Mouse (Mus musculus): ENCODE results near the gene Olfr675. TPM values are rescaled to one million over a fixed set of nuclear protein-coding genes. Genes with fewer than 3 reads are reported as not detected.

The Olfr675 gene
- polyA plus RNA-seq (2015; fragmentation: Nextera tagmentation; extraction: Ambion mirVana) = not detected in 2 replicates

DNA sequence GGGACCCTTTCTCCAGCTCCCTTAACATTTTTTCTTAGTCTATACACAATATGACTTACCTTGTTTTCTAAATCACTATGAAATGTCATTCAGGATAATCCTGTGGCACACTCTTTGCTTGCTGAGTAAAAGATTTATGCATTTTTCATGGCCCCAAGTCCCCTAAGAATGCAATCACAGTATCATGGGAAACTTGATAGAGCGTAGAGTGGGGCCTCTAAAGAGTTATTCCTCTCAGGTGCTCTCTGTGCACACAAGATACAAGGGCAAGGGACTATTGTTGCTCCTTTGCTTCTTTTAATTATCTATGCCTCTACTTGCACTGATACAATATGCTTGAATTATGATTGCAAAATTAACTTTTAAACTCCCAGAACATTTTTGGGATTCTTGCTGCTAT, at the start of gene Olfr675:
Gene Olfr675, minus strand, starts transcription at position 101 of the 400 bp plus-strand sequence.

DNA sequence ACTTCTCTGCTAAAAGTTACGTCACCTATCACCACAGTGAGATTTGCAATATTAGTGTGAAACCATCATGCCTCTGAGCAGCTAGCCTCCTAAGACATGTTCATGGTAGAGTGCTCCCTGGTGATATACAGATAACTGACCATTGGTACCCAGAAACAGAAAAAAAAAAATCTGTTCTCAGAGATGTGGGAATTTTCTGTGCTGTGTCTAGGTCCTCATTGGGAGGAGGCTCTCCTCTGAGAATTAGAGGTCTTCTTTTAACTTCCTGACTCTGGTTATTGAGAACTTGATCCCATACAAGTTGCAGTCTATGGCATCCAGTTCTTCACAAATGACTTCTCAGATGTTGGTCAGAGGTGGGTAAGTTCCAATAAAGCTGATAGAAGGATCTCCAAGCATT, 35.9 kb upstream of the Olfr675 start, which contains the start of gene Olfr678:
Gene Olfr678, plus strand, starts transcription at position 301 of the 400 bp plus-strand sequence.

DNA sequence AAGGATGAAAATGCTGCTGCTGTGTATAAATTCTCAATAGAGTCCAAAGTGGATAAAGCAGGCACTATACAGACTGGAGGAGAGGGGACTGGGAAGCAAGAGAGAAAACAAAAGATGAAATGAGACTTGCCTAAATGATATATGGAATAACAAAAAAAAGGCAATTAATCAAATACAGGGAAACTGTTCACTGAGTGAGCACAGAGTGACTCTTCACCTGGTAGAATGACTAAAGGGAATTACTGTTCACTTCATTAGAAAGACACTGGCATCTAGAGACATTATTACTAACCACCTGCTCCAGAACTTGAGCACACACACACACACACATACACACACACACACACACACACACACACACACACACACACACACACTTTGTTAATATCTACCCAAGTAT, 4.1 kb upstream of the Olfr675 start, which contains the start of gene Olfr676:
Gene Olfr676, plus strand, starts transcription at position 301 of the 400 bp plus-strand sequence.

DNA sequence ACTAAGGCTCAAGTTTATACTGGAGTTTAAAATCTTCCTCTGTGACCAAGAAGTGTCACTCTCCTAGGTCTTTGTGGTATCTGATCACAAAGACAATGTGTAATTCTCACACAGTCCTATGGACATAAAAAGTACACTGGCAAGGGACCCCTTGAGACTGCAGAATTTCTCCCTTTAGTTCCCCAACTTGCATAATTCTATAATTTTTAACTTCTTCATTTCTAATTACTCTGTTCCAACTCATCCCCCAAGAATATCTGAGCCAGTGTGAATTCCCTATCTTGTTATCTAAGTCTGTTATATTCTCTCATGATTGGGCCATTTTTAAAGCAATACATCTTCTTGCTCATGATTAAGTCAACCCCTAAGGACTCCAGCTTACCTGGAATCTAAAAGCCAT, 26.3 kb downstream of the Olfr675 start, which contains the start of gene Olfr672:
Gene Olfr672, minus strand, starts transcription at position 101 of the 400 bp plus-strand sequence.

DNA sequence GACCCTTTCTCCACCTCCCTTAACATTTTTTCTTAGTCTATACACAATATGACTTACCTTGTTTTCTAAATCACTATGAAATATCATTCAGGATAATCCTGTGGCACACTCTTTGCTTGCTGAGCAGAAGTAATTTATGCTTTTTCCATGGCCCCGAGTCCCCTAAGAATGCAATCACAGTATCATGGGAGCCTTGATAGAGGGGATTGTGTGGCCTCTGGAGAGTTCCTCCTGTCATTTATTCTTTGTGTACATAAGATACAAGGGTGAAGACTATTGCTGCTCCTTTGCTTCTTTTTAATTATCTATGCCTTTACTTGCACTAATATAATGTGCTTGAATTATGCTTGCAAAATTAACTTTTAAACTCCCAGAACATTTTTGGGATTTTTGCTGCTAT, 49.2 kb downstream of the Olfr675 start, which contains the start of gene Olfr671:
Gene Olfr671, minus strand, starts transcription at position 101 of the 400 bp plus-strand sequence.

Other genes with a start within 250 kb of the Olfr675 start
- not detected in 2 replicates for gene Usp17lb, start 185.9 kb downstream of the Olfr675 start, polyA plus RNA-seq (2015; fragmentation: Nextera tagmentation; extraction: Ambion mirVana)
- gene Usp17la, start 171.5 kb downstream of the Olfr675 start, polyA plus RNA-seq (2015; fragmentation: Nextera tagmentation; extraction: Ambion mirVana) = not detected in 2 replicates
- not detected in 2 replicates for gene Olfr665, start 150.4 kb downstream of the Olfr675 start, polyA plus RNA-seq (2015; fragmentation: Nextera tagmentation; extraction: Ambion mirVana)
- not detected in 2 replicates for gene Olfr666, start 132.5 kb downstream of the Olfr675 start, polyA plus RNA-seq (2015; fragmentation: Nextera tagmentation; extraction: Ambion mirVana)
- gene Olfr667, start 107.0 kb downstream of the Olfr675 start, polyA plus RNA-seq (2015; fragmentation: Nextera tagmentation; extraction: Ambion mirVana) = not detected in 2 replicates
- not detected in 2 replicates for gene Olfr668, start 100.4 kb downstream of the Olfr675 start, polyA plus RNA-seq (2015; fragmentation: Nextera tagmentation; extraction: Ambion mirVana)
- not detected in 2 replicates for gene Olfr669, start 94.2 kb downstream of the Olfr675 start, polyA plus RNA-seq (2015; fragmentation: Nextera tagmentation; extraction: Ambion mirVana)
- not detected in 2 replicates for gene Olfr670, start 65.8 kb downstream of the Olfr675 start, polyA plus RNA-seq (2015; fragmentation: Nextera tagmentation; extraction: Ambion mirVana)
- gene Olfr671, start 49.3 kb downstream of the Olfr675 start, polyA plus RNA-seq (2015; fragmentation: Nextera tagmentation; extraction: Ambion mirVana) = not detected in 2 replicates
- gene Olfr672, start 26.4 kb downstream of the Olfr675 start, polyA plus RNA-seq (2015; fragmentation: Nextera tagmentation; extraction: Ambion mirVana) = not detected in 2 replicates
- not detected in 2 replicates for gene Olfr676, start 4.2 kb upstream of the Olfr675 start, polyA plus RNA-seq (2015; fragmentation: Nextera tagmentation; extraction: Ambion mirVana)
- not detected in 2 replicates for gene Olfr677, start 22.9 kb upstream of the Olfr675 start, polyA plus RNA-seq (2015; fragmentation: Nextera tagmentation; extraction: Ambion mirVana)
- gene Olfr678, start 36.0 kb upstream of the Olfr675 start, polyA plus RNA-seq (2015; fragmentation: Nextera tagmentation; extraction: Ambion mirVana) = not detected in 2 replicates
- gene Olfr679, start 52.7 kb upstream of the Olfr675 start, polyA plus RNA-seq (2015; fragmentation: Nextera tagmentation; extraction: Ambion mirVana) = not detected in 2 replicates
- not detected in 2 replicates for gene Olfr680-ps1, start 64.4 kb upstream of the Olfr675 start, polyA plus RNA-seq (2015; fragmentation: Nextera tagmentation; extraction: Ambion mirVana)
- not detected in 2 replicates for gene Olfr681, start 88.4 kb upstream of the Olfr675 start, polyA plus RNA-seq (2015; fragmentation: Nextera tagmentation; extraction: Ambion mirVana)
- gene Olfr683, start 118.6 kb upstream of the Olfr675 start, polyA plus RNA-seq (2015; fragmentation: Nextera tagmentation; extraction: Ambion mirVana) = not detected in 2 replicates
- gene Olfr684, start 135.2 kb upstream of the Olfr675 start, polyA plus RNA-seq (2015; fragmentation: Nextera tagmentation; extraction: Ambion mirVana) = not detected in 2 replicates
- gene Olfr685, start 157.6 kb upstream of the Olfr675 start, polyA plus RNA-seq (2015; fragmentation: Nextera tagmentation; extraction: Ambion mirVana) = not detected in 2 replicates
- not detected in 2 replicates for gene Olfr686, start 179.0 kb upstream of the Olfr675 start, polyA plus RNA-seq (2015; fragmentation: Nextera tagmentation; extraction: Ambion mirVana)

Data from adrenal gland, postnatal 0 days (tissue).